Mouse (Mus musculus): ENCODE data around the gene Ntan1.

DNA sequence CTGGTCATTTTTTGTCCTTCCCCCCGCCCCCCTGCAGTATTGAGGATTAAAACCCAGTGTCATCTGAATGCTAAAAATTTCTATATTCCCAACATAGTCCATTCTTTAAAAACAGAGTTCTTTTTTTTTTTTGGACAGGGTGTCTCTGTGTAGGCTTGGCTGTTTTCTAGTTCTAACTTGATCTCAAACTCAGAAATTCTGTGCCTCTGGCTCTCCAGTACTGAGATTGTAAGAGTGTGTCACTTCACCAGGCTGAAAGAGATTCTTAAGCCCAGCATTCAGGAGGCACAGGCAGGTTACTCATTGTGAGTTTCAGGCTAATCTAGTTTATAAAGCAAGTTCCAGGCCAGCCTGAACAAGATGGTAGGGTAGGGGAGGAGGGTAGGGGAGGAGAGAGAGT, 28.0 kb downstream of the Ntan1 start:
- TF ChIP-seq GATA1 (IDR thresholded peaks at IDR 0.05; ENCODE audit: borderline replicate concordance, low read length) (no peak), FLI1 (IDR thresholded peaks at IDR 0.05; ENCODE audit: low read length) (no peak)
